Mouse (Mus musculus): ENCODE measurements at regions not wholly inside any gene's neighbourhood (a gene's known extent, or its start where the extent isn't known, plus 50 kb on each side); places are given as distances from the start of the nearest gene placed in this dataset.

DNA sequence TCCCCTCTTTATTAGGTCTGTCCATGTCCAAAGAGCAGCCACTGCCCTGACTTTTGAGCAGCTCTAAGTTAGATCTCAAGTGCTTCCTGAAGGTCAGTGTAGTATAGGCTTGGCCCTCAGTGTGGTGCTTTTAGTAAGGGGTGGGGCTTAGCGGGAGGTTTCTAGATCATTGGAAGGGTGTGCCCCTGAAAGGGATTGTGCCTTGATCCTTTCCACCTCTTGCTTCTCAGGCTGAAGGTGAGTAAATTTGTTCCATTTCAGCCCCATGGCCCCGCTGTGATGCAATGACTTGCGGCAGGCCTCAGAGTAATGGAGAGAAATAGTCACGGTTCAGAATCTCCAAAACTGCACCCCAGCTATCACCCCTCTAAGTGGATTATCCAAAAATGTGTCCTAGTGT is 84.5 kb upstream of the Klf14 start:
- H3K9ac ChIP-seq (ENCODE audit: low read depth, low read length): no peak overlapping the region
- no peaks in the 10 kb centered on the region for H3K27me3 ChIP-seq (ENCODE audit: insufficient read depth, low read length)
- ATAC-seq (replicated peaks; ENCODE audit: low FRiP score, low read depth) (no peak), DNase-seq (ENCODE audit: low spot score) (no peak)
- no peak overlapping the region for H3K4me3 ChIP-seq (replicated peaks; ENCODE audit: low read depth, low read length)
- no peak overlapping the region for H3K27ac ChIP-seq
- no peaks in the 10 kb centered on the region for H3K9me3 ChIP-seq (replicated peaks; ENCODE audit: low read length)
- 88% methylated on average over 4 of the region's 4 CpGs for WGBS
- no peaks in the 10 kb centered on the region for H3K36me3 ChIP-seq (ENCODE audit: insufficient read depth, low read length)
- no peaks in the 10 kb centered on the region for H3K4me1 ChIP-seq (replicated peaks; ENCODE audit: insufficient read depth, low read length)
- no peak for TF ChIP-seq CTCF (IDR thresholded peaks at IDR 0.05; ENCODE audit: low read depth)
- no peak overlapping the region for H3K4me2 ChIP-seq (ENCODE audit: low read length)

GRCm38 (mm10) chr6:31043919-31044318 is 85.0 kb upstream of the Klf14 start:
- Histone ChIP-seq H3K4me1 (replicated peaks; ENCODE audit: insufficient read depth, low read length) (no peaks in the 10 kb centered on the region), H3K4me3 (replicated peaks; ENCODE audit: low read depth, low read length) (no peak overlapping the region), H3K9ac (ENCODE audit: low read depth, low read length) (no peak overlapping the region), H3K27ac (no peak overlapping the region), H3K27me3 (ENCODE audit: insufficient read depth, low read length) (no peaks in the 10 kb centered on the region), H3K36me3 (ENCODE audit: insufficient read depth, low read length) (no peaks in the 10 kb centered on the region), H3K9me3 (replicated peaks; ENCODE audit: low read length) (no peaks in the 10 kb centered on the region), H3K4me2 (ENCODE audit: low read length) (no peak overlapping the region)
- TF ChIP-seq CTCF (IDR thresholded peaks at IDR 0.05; ENCODE audit: low read depth): no peak
- WGBS: 99% methylated on average over 3 of the region's 3 CpGs
- DNase-seq (ENCODE audit: low spot score) (no peak), ATAC-seq (replicated peaks; ENCODE audit: low FRiP score, low read depth) (no peak)

- Histone ChIP-seq H3K27me3 (ENCODE audit: insufficient read depth, low read length) (no peaks in the 10 kb centered on the region), H3K9ac (ENCODE audit: low read depth, low read length) (no peak overlapping the region), H3K27ac (no peak overlapping the region), H3K36me3 (ENCODE audit: insufficient read depth, low read length) (no peaks in the 10 kb centered on the region), H3K4me1 (replicated peaks; ENCODE audit: insufficient read depth, low read length) (no peaks in the 10 kb centered on the region), H3K4me2 (ENCODE audit: low read length) (no peak overlapping the region), H3K4me3 (replicated peaks; ENCODE audit: low read depth, low read length) (no peak overlapping the region), H3K9me3 (replicated peaks; ENCODE audit: low read length) (no peaks in the 10 kb centered on the region)
- no peak for ATAC-seq (replicated peaks; ENCODE audit: low FRiP score, low read depth)
- no peak for TF ChIP-seq CTCF (IDR thresholded peaks at IDR 0.05; ENCODE audit: low read depth)
- DNase-seq (ENCODE audit: low spot score): no peak
- 42% methylated on average over 3 of the region's 3 CpGs for WGBS
Observed at GRCm38 (mm10) chr6:31046197-31046596, 87.3 kb upstream of the Klf14 start.

- 56% methylated on average over 11 of the region's 11 CpGs for WGBS
- no peaks in the 10 kb centered on the region for H3K36me3 ChIP-seq (ENCODE audit: insufficient read depth, low read length)
- H3K27me3 ChIP-seq (ENCODE audit: insufficient read depth, low read length): no peaks in the 10 kb centered on the region
Observed at GRCm38 (mm10) chr6:31048920-31049576, 90.2 kb upstream of the Klf14 start.

DNA sequence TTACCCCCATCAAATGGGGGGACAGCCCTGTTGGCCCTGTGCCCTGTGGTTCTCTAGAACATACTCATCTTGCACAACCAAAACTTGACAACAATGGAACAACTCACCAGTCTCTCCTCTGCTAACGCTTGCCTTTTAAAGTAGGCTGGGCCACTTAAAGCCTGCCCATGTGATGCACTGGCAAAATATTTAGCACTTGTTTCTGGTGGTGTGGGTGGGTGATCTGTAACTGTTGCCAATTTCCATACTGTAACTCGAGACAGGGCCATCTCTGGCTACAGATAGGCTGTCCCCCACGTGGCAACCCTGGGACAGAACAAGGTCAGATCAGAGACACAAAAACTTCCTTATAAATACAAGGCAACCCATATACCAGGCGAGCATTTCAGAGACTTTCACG is 92.0 kb upstream of the Klf14 start:
- no peaks in the 10 kb centered on the region for H3K36me3 ChIP-seq (ENCODE audit: insufficient read depth, low read length)
- no peak overlapping the region for H3K4me3 ChIP-seq (replicated peaks; ENCODE audit: low read depth, low read length)
- no peaks in the 10 kb centered on the region for H3K4me1 ChIP-seq (replicated peaks; ENCODE audit: insufficient read depth, low read length)
- no peak for TF ChIP-seq CTCF (IDR thresholded peaks at IDR 0.05; ENCODE audit: low read depth)
- 63% methylated on average over 5 of the region's 5 CpGs for WGBS
- no peaks in the 10 kb centered on the region for H3K27me3 ChIP-seq (ENCODE audit: insufficient read depth, low read length)
- ATAC-seq (replicated peaks; ENCODE audit: low FRiP score, low read depth) (no peak), DNase-seq (ENCODE audit: low spot score) (no peak)
- H3K4me2 ChIP-seq (ENCODE audit: low read length): no peak overlapping the region
- no peak overlapping the region for H3K9ac ChIP-seq (ENCODE audit: low read depth, low read length)
- no peak overlapping the region for H3K27ac ChIP-seq
- H3K9me3 ChIP-seq (replicated peaks; ENCODE audit: low read length): no peaks in the 10 kb centered on the region

More at GRCm38 (mm10) chr6:31048920-31049576, 90.2 kb upstream of the Klf14 start:
- no peaks in the 10 kb centered on the region for H3K9me3 ChIP-seq (replicated peaks; ENCODE audit: low read length)
- H3K4me1 ChIP-seq (replicated peaks; ENCODE audit: insufficient read depth, low read length): no peaks in the 10 kb centered on the region
- H3K4me3 ChIP-seq (replicated peaks; ENCODE audit: low read depth, low read length): no peak overlapping the region
- no peak overlapping the region for H3K27ac ChIP-seq
- no peak overlapping the region for H3K9ac ChIP-seq (ENCODE audit: low read depth, low read length)
- ATAC-seq (replicated peaks; ENCODE audit: low FRiP score, low read depth): no peak
- H3K4me2 ChIP-seq (ENCODE audit: low read length): no peak overlapping the region
- no peak for DNase-seq (ENCODE audit: low spot score)
- no peak for TF ChIP-seq CTCF (IDR thresholded peaks at IDR 0.05; ENCODE audit: low read depth)

DNA sequence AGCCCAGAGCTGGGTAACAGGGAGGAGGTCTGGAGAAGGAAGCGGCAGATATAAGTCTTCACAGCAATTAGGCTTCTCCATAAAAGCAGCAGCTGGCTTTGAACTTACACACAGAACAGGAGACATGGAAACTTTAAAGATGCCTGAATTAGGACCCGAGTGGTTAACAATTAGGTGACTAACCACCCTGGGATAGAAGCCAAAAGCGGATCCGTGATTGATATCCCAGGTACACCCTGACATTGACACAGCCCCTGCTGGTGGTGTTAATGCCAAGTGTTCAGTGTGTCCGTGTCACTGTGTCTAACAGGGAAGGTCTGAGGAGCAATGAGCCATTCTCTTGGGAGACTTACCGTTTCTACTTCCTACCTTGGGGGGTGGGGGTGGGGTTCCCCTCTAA is 92.9 kb upstream of the Klf14 start:
- no peaks in the 10 kb centered on the region for H3K4me1 ChIP-seq (replicated peaks; ENCODE audit: insufficient read depth, low read length)
- no peaks in the 10 kb centered on the region for H3K27me3 ChIP-seq (ENCODE audit: insufficient read depth, low read length)
- H3K4me3 ChIP-seq (replicated peaks; ENCODE audit: low read depth, low read length): no peak overlapping the region
- no peak overlapping the region for H3K4me2 ChIP-seq (ENCODE audit: low read length)
- ATAC-seq (replicated peaks; ENCODE audit: low FRiP score, low read depth): no peak
- H3K36me3 ChIP-seq (ENCODE audit: insufficient read depth, low read length): no peaks in the 10 kb centered on the region
- H3K9ac ChIP-seq (ENCODE audit: low read depth, low read length): no peak overlapping the region
- H3K9me3 ChIP-seq (replicated peaks; ENCODE audit: low read length): no peaks in the 10 kb centered on the region
- no peak for DNase-seq (ENCODE audit: low spot score)
- 57% methylated on average over 6 of the region's 6 CpGs for WGBS
- TF ChIP-seq CTCF (IDR thresholded peaks at IDR 0.05; ENCODE audit: low read depth): no peak
- no peak overlapping the region for H3K27ac ChIP-seq

DNA sequence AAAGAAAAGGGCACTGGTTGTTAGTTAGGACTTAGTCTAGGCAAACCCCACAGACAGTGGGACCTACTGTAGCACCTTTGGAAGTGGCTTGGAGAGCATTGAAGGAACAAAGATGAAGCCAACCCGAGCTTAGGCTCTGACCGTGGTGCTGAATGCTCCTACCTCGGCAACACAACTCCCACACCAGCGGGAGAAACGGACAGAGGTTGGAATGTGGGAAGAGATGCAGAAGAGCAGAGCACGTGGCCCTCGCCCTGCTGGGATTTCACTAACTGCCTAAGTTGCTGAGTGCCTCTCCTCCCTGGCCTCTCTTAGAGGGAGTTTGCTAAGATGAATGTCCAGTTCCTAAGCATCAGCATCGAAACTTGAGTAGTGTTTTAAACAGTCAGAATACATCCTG is 94.1 kb upstream of the Klf14 start:
- DNase-seq (ENCODE audit: low spot score) (peak; percentile 79), ATAC-seq (replicated peaks; ENCODE audit: low FRiP score, low read depth) (no peak)
- no peaks in the 10 kb centered on the region for H3K27me3 ChIP-seq (ENCODE audit: insufficient read depth, low read length)
- no peaks in the 10 kb centered on the region for H3K4me1 ChIP-seq (replicated peaks; ENCODE audit: insufficient read depth, low read length)
- no peaks in the 10 kb centered on the region for H3K36me3 ChIP-seq (ENCODE audit: insufficient read depth, low read length)
- WGBS: 7% methylated on average over 8 of the region's 8 CpGs
- TF ChIP-seq CTCF (IDR thresholded peaks at IDR 0.05; ENCODE audit: low read depth): no peak
- H3K4me2 ChIP-seq (ENCODE audit: low read length): no peak overlapping the region
- H3K27ac ChIP-seq: no peak overlapping the region
- no peak overlapping the region for H3K9ac ChIP-seq (ENCODE audit: low read depth, low read length)
- no peak overlapping the region for H3K4me3 ChIP-seq (replicated peaks; ENCODE audit: low read depth, low read length)
- no peaks in the 10 kb centered on the region for H3K9me3 ChIP-seq (replicated peaks; ENCODE audit: low read length)

All from kidney, postnatal 0 days (tissue).